Mouse (Mus musculus): Measurements from ENCODE around the gene Csnk2a1.
"Not testable (repeated sequence)": the region's sequence is repeated elsewhere in the genome, so short reads cannot be mapped to it uniquely, and the experiment has no call there.

The Csnk2a1 gene

DNA sequence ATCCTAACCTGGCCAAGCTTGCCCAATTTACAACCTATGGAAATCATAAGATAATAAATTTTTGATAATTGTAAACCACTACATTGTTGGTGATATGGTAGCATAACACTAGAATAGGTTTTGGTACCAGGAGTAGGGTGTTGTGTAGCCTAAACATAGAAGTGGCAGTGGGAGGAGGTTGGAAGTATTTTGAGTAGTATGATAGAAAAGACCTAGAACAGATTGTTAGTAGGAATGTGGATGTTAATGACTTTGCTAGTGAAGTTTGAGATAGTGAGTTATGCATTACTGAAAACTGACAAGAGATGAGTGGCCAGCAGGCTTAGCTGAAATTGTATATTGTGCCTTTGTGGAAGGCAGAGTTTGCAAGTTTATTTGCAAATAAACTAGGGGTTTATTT, 3.4 kb downstream of the Csnk2a1 start:
- in situ Hi-C loops (cut with MboI, MseI): loop anchor here (5.0 kb wide), 1 partner anchor 562 kb away; no protein-coding TSS in a partner anchor

- in situ Hi-C loops (cut with MboI, MseI): no loop called here
Measured at GRCm38 (mm10) chr2:152237926-152238325, 11.3 kb downstream of the Csnk2a1 start.

- in situ Hi-C loops (cut with MboI, MseI): no loop called here
Measured at GRCm38 (mm10) chr2:152240580-152240979, 13.9 kb downstream of the Csnk2a1 start.

DNA sequence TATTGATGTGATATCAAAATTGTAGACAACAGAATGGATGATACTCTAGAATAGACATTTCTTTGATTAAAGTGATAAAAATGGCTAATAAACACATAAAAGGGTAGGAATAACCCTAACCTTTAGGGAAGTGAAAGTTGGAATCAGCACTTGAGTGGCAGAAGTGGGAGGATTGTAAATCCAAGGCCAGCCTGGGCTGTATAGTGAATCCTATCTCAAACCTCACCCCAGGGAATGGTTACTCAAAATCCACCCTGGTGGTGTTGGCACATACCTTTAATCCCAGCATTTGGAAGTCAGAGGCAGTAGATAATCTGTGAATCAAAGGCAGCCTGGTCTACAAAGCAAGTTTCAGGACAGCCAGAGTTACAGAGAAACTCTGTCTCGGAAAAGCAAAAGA, 20.6 kb downstream of the Csnk2a1 start:
- in situ Hi-C loops (cut with MboI, MseI): no loop called here

- in situ Hi-C loops (cut with MboI, MseI): no loop called here
Measured at GRCm38 (mm10) chr2:152250511-152250910, 23.9 kb downstream of the Csnk2a1 start.

GRCm38 (mm10) chr2:152259739-152260138, 33.1 kb downstream of the Csnk2a1 start:
- in situ Hi-C loops (cut with MboI, MseI): no loop called here

DNA sequence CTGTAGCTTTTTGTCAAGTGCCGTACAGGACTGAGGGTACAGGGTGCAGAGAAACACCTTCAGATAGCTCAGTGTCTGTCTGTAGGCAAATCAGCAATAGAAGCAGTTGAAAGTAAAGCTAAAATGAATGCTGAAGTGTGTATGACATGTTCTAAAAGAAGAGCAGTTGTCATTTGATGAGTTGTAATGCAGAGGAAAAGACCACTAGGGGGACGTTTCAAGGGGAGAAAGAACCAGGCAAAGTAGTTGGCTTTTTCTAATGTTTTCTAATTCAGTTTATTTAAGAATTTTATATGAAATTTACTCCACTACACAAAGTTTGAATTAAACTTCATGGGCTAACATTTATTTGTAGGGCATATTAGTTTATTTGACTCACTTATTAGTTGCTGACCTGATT, 47.0 kb downstream of the Csnk2a1 start:
- in situ Hi-C loops (cut with MboI, MseI): loop anchor here (10.0 kb wide), 1 partner anchor 621 kb away; no protein-coding TSS in a partner anchor

GRCm38 (mm10) chr2:152281407-152281806, 54.8 kb downstream of the Csnk2a1 start:
- in situ Hi-C loops (cut with MboI, MseI): no loop called here

DNA sequence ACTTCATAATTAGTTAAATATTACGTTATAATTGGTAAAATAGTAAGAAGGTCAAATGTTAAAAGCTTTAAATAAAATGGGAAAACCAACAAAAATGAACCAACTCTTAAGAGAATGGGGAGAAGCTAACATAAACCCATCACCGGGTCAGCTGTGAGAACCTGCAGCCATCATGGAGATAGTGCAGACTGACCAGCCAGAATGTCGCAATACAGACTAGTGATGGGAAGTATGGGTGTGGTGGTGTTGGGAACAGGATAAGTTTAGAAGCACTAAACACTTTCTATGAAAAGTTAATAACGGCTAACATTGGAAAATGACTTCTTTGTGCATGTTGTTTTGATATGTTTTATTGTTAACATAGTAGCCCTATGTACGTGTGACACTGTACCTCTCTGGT, 60.9 kb downstream of the Csnk2a1 start:
- in situ Hi-C loops (cut with MboI, MseI): no loop called here

DNA sequence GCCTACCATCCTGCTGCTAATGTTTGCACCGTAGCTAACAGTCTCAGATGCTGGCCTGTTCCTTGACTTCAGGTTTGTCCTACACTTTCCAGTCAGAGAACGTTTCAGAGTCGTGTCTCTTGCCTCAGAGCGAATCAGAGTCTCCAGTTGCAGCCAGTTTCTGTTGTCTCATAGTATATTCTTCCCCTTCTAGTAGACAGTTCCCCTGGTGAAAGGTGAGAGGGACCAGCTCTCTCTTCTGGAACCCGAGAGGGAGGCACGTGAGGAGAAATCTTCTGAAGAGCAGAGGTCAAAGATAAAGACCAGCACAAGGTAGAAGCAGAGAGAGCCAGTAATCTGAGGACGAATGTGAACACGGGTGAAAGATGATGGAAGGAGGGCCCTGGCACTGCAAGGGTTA, 61.4 kb downstream of the Csnk2a1 start:
- in situ Hi-C loops (cut with MboI, MseI): no loop called here

DNA sequence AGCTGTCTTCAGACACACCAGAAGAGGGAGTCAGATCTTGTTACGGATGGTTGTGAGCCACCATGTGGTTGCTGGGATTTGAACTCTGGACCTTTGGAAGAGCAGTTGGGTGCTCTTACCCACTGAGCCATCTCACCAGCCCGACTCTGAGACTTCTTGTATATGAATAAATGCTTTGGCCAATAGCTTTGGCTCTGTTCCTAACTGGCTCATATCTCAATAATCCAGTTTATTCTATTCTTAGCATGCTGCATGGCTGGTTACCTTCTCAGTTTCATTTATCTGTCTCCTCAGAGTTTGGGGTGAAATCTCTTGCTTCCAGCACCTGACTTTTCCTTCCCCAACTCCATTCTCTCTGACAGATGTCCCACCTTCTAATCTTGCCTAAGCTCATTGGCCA, 63.0 kb downstream of the Csnk2a1 start:
- in situ Hi-C loops (cut with MboI, MseI): not testable (repeated sequence)

DNA sequence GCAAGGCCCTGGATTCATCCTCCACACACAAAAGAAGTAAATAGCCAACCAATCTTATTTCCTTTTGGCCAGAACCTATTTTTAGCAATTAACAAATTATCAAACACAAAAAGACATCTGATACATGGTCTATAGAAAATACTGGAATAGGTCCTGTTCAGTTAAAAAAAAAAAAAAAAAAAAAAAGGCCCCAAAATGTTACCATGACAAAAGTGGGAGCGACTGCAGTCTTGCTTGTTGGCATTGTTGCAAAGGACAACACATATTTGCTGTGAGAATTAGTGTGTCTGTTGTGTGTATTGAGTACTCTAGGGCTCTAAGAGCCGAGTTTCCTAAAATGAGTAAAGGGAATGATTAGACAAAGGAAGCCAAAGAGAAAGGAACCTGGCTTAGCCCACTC, 65.8 kb downstream of the Csnk2a1 start:
- in situ Hi-C loops (cut with MboI, MseI): no loop called here

DNA sequence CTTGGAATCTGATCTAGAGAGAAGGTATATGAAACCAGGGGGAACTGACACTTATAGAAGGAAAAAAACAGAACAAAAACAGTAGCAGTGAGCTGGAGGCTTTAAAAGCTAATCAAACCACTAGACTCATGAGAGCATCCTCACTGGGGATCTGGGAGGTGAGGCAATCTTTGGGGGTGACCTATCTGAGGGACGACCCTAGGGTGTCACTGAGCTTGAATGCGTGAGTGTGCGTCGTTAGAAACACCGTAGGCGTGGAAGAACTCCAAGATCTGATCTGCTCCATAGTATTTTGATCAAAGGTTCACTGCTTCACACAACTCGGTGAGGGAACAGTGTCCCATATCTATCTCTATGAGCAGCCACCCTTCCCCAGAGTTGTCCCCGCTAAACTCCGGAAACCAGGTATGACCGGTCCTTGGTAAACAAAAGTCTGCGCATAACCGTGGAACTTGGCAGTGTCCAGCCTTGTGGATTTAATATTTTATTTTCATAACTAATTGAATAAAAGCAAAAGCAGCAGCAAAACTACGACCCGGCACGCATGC, 66.6 kb downstream of the Csnk2a1 start:
- in situ Hi-C loops (cut with MboI, MseI): no loop called here

DNA sequence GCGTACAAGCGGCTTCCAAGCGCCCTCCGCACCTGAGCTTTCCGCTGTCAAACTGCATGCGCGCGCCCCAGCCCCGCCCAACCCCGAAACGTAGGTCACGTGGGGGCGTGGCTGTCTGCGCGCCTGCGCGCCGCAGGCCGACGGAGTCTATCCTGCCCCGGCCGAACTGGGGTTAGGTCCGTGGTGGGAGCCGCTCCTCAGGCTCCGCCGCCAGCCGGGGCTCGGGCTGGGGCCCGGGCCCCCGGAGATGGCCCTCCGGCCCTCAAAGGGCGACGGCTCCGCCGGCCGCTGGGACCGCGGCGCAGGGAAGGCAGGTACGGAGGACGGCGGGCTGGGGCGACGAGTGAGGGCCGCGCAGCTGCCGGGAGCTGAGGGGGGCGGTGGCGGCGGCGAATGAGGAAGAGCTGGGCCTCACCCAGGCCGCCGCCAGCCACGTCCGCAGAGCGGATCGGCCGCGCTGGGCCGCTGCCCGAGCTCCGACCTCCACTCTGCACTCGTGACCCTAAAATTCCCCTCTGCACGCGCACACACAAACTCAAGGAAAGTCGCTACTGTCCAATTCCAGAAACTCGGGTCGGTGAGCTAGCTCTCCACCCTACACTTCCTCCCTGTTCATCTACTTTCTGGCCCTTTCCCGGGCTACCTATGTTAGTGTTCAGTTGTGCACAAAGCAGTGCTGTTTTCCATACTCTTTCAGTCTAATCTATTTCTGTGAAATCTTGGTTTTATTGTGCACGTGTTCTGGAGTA, 67.3 kb downstream of the Csnk2a1 start, which contains the start of gene Tbc1d20:
Tbc1d20 (plus strand) TSS at position 102 of the 749 bp plus-strand sequence.
- in situ Hi-C loops (cut with MboI, MseI): no loop called here

DNA sequence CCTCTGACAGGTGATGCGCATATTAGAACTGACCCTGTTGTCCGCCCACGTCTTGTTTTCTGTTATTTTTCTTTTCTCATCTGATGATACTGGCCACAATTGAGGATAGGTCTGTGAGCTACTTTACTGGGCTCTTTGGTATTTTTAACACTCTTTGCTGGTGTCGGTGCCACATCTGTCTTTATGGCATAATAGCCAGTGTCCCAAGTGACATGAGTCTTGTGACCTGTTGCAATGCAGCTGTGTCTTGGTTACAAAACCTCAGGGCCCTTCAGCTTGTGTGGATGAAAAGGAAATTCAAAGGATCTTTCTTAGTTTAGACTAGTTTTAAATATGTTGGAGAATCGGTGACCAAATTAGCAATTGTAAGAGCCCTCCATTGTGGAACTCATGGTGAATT, 67.9 kb downstream of the Csnk2a1 start:
- in situ Hi-C loops (cut with MboI, MseI): no loop called here

- in situ Hi-C loops (cut with MboI, MseI): no loop called here
Measured at GRCm38 (mm10) chr2:152302862-152303261, 76.2 kb downstream of the Csnk2a1 start.

DNA sequence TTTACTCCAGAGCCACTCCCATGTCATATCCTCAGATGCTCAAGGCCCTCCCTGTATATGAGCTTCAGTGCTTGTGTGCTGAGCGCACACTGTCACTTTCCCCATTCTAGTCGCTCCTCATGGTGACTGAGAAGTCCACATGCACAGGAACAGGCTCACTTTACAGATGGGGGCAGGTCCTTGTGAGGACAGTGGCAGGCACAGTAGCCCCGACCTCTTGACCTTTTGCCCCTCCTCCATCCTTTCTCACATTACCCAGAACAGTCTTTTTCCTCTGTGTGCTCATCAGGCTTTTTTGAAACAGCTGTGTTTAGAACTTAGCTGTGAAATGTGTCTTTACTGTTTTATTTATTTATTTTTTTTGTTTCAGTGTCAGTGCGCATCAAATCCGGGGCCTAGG, 77.1 kb downstream of the Csnk2a1 start:
- in situ Hi-C loops (cut with MboI, MseI): no loop called here

- in situ Hi-C loops (cut with MboI, MseI): no loop called here
Measured at GRCm38 (mm10) chr2:152305480-152305879, 78.8 kb downstream of the Csnk2a1 start.

DNA sequence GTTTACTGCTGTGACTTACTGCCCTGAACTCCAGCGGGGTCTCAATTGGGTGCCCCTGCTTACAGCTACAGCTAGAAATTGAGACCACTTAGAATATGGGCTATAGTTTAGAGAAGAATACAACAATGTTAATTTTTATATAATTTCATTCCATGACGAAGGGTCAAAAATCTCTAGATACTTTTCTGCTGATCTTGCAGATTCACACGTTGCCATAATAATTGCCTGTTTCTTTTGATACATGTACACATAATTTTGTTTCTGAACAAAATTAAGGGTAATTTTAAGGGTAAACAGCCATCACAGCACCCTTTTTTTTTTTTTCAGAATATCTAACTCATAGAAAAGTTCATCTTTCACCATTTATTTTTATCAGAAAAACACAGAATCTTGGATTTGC, 80.5 kb downstream of the Csnk2a1 start:
- in situ Hi-C loops (cut with MboI, MseI): no loop called here

DNA sequence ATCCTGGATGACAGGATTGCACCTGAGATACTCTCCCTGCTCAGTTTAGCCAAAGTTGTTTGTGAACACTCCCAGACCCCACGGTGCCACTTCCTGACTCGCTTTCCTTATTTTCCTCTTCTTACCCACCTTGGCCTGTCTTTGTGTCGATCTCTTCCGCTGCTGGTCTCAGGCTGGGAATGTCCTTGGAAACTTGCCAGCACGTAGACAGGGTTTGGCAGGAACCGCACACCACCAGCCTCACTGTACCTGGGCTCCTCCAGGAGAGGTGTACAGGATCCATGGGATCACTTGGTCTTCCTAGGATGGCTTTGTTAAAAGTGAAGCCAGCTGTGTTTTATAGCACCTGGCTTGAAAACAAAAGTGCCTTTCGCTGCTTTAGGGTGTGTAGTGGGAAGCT, 86.4 kb downstream of the Csnk2a1 start:
- in situ Hi-C loops (cut with MboI, MseI): no loop called here

GRCm38 (mm10) chr2:152313926-152314325, 87.3 kb downstream of the Csnk2a1 start:
- in situ Hi-C loops (cut with MboI, MseI): no loop called here

GRCm38 (mm10) chr2:152317054-152317453, 90.4 kb downstream of the Csnk2a1 start:
- in situ Hi-C loops (cut with MboI, MseI): no loop called here

DNA sequence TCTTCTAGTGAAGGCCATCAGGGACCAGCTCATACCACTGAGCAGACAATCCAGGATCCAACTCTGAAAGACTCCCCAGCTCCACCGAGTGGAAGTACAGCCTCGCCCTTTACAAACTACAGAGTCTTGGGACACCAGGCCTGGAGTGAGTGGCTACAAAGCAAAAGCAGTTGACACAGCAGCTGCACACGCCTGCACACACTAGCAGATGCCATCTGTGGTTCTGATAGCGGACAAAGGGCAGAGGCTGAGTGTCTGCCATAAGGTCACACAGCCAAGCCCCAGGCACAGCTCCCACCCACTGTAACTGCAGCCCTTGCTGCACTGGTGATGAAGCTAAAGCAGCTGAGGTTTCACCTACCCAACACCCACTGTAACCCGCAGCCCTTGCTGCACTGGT, 94.9 kb downstream of the Csnk2a1 start:
- in situ Hi-C loops (cut with MboI, MseI): no loop called here

All from T-helper 2 cell (primary cell).